Mouse (Mus musculus): ENCODE data around the gene Ehd4. TPM values are rescaled to one million over a fixed set of nuclear protein-coding genes. Genes with fewer than 3 reads are reported as not detected.
A peak's percentile ranks its signal among the peaks of the same experiment; 100 is the strongest.

The Ehd4 gene
- total RNA-seq (2021): 34.2 and 48.1 TPM in 2 replicates
- long read RNA-seq, experiment 1, transcript Ehd4-201 (6 exons, 3,730 nt): major isoform, 66 of 79 reads
- long read RNA-seq, experiment 1, partial matches to known transcripts: 13 of 79 reads
- long read RNA-seq, experiment 1, other reads (novel, unspliced or antisense): 0 of 79 reads
- long read RNA-seq, experiment 2, transcript Ehd4-201 (6 exons, 3,730 nt): major isoform, 23 of 36 reads
- long read RNA-seq, experiment 2, partial matches to known transcripts: 1 of 36 reads
- long read RNA-seq, experiment 2, other reads (novel, unspliced or antisense): 12 of 36 reads

DNA sequence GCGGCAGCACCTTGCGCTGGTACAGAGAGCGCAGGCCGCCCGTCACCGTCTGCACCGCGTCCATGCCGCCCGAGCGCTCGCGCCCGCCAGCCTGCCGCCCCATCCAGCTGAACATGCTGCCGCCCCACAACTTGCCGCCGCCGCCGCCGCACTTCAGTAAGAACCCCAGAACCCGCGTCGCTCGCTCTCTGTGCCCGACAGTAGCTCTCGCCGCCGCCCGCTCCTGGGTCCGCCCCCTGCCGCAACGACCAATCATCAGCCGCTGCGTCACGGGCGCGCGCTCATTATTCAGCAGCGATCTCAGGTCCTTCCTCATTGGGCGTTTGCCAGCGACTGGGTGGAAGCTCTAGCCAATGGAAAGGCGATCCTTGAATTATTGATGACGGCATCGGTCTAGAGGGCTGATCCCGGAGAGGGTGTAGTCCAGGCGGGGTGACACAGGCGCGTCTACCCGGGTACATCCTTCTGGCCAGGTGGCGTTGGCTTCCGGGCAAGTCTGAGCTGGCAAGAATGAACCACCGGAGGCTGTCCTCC, at the start of gene Ehd4:
TSS of gene Ehd4 (minus strand) at position 246 of the 534 bp plus-strand sequence.
- peak; percentile 100 for DNase-seq

DNA sequence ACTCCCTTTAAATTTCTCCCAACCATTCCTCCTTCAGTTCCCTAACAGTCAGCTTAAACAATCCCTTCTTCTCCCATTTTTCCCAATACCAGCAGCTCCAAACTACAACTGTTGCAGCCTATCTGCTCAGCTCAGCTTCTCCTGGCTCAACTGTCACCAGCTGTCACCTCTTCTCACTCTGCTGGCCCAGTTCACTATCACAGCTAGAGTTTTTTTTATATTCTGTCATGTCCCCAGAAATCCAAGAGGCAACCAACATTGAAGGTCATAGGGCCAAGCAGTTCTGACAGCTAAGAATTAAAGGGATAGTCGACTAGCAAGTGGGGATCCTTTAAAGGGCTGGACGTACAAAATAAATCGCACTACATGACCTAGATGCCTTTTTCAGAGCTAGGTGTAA, 49.3 kb upstream of the Ehd4 start:
- no peak for DNase-seq

DNA sequence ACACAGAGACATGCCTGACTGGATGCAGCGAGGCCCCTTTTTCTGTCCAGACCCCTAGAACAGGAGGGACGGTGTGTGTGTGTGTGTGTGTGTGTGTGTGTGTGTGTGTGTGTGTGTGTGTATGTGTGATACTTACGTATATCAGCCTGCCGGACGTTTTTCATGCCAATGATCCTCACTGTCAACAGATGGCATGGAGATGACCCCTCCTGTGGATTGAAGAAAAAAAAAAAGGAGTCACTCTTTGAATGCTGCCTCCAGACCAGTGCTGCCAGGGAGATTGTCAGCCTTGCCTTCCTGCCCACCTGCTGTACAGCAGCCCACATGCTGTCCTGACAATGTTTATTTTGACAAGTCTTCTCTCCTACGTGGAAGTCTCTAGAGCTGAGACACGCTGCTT, 45.7 kb upstream of the Ehd4 start:
- DNase-seq: no peak

GRCm38 (mm10) chr2:120188174-120188573, 33.8 kb upstream of the Ehd4 start:
- DNase-seq: no peak

GRCm38 (mm10) chr2:120187583-120187982, 33.2 kb upstream of the Ehd4 start:
- no peak for DNase-seq

DNA sequence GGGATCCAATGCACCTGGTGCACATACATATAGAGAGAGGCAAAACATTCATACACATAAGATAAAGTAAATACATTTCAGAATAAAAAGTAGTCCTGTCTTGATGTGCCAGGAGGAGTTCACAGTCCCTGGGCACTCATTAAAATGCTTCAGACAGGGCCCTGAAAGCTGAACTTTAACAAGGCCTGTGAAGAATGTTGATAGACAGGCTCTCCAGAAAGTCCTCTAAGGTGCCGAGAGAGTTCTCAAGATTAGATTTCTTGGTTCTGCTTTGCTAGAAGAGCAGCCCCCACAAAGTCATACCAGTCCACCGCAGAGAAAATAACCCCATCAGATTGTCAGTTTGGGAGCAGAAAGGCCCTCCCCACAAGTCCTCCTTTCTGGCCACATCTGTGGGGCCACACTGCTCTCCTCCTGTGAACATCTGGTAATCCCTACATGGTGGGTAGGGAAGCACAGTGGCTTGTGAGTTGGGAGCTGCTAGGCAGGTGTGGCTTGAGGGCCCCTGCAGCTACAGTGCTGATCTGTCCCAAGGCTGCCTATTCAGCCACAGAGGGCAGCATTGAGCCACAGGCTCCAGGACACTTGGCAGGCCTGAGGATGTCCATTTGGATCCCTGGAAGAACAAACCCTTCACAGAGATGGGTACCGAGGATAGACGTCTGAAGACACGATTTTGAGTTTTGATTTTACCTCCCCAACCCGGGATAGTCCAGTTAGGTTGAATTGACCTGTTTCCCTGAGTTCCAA, 31.3 kb upstream of the Ehd4 start:
- DNase-seq: peak; percentile 32

DNA sequence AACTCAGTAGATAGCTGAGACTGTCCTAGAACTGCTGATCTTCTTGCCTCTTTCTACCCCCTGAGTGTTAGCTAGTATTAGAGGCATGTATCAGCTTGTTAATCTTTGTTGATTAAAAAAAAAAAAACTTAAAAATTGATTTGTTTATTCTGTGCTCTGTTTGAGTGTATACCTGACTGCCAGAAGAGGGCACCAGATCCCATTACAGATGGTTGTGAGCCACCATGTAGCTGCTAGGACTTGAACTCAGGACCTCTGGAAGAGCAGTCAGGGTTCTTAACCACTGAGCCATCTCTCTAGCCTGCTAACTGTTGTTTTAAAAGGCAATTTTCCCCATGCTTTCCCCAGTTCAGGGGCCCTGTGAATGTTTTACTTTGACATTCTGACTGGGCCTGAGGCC, 24.5 kb upstream of the Ehd4 start:
- no peak for DNase-seq

DNA sequence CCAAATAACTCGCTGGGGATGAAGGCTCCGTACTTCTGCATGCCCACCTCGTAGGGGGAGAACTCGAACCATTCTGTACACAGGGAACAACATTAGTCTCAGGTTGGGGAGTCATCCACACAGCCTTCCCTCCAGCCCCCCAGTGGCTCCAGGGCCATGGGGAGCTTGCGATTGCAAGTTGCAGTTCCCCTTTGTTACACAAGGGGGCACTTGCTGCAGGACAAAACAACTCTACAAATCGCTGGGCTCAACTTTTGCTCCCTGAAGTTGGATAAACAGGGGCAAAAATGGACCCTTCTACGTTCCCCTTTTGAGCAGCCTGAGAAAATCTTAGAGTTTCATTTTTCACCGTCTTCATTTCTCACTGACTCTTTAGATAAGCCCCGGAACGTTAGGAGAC, 19.3 kb upstream of the Ehd4 start:
- peak; percentile 77 for DNase-seq

DNA sequence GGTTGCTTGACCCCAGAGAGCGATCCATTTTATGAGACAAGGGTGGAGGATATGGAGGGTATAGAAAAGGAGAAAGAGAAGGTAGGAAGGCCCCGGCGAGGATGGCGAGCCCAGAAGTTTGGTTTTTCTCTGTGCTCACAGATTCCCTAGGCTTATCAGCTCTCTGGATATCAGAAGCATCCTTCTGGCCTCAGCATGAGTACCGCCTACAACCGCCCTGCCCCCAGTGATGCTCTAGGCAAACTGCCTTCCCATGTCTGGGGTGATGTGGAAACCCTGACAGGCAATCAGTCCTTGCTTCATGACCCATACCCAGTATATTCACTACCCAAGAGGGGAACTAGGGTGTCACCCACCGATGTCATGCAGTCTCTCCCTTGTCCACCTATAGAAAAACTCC, 17.0 kb upstream of the Ehd4 start:
- DNase-seq: no peak

DNA sequence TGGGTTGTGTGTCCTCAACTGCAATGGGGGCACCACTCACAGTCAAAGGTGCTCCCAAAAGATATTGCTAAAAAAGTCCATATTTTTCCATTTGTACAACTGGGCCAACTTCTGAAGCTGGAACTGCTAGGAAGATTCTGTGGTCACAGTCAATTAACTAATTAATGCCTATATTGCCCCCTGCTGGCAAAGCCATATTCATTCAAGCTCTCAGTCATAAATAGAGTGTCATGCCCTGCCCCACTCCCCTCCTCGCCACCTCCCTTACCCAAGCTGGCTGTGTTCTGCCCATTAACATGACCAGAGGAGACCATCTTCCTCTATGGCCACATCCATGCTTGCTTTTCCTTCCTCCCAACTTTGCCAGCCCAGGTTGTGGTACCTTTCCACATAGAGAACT, 16.3 kb upstream of the Ehd4 start:
- DNase-seq: peak; percentile 60

DNA sequence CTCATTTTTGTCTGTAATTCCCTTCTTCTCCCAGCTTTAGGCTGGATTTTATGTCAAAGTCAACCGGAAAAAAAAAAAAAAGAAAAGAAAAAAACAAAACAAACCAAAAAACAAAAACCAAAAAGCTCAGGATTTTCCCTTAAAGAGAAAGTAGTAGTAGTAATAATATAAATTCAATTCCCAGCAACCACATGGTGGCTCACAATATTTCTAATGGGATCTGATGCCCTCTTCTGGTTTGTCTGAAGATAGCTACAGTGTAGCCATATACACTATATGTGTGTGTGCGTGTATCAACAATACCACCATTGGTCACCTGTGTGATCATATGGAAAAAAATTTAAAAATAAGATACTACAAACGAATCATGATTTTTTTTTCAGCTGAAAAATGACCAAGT, 15.0 kb upstream of the Ehd4 start:
- DNase-seq: no peak

GRCm38 (mm10) chr2:120167763-120168162, 13.4 kb upstream of the Ehd4 start:
- DNase-seq: no peak

GRCm38 (mm10) chr2:120165474-120165873, 11.1 kb upstream of the Ehd4 start:
- DNase-seq: no peak

- DNase-seq: no peak
Observed at GRCm38 (mm10) chr2:120159434-120159833, 5.0 kb upstream of the Ehd4 start.

DNA sequence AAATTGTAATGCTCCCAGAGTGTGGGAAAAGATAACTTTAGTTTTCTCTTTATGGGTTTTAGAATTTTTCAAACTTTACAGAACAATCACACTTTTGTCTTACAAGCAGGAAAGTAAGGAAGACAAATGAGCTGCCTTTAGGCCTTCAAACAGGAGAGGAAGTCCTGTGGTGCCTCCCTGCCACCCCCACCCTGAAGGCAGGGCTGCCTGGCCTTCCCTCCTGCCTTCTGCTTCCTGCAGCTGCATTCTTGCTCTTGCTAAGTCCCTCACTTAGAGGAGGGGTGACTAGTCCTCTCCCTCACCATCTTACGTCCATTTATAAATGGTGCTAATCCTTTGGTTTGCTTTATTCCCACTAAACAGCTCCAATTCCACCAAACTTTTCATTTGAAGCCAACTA, 4.4 kb upstream of the Ehd4 start:
- DNase-seq: peak; percentile 27

- DNase-seq: no peak
Observed at GRCm38 (mm10) chr2:120158016-120158415, 3.6 kb upstream of the Ehd4 start.

- DNase-seq: no peak
Observed at GRCm38 (mm10) chr2:120157606-120158005, 3.2 kb upstream of the Ehd4 start.

- peak; percentile 17 for DNase-seq
Observed at GRCm38 (mm10) chr2:120153586-120154360, 633 bp downstream of the Ehd4 start.

- no peak for DNase-seq
Observed at GRCm38 (mm10) chr2:120150571-120150970, 3.8 kb downstream of the Ehd4 start.

DNA sequence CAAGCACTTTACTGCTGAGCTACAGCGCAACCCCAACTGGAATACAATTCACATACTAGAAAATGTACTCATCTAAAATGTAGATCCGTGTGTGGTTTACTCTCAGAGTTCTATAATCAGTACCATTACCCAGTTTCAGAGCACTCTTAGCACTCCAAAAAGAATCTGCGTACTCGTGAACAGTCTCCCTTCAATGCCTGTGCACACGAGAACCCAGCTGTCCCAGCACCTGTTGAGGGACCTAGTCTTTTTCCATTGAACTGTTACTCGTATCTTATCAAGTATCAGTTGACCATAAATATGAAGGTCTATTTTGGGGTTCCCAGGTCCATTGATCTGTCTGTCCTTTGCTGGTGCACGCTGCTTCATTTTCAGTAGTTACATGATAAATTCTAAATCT, 4.8 kb downstream of the Ehd4 start:
- no peak for DNase-seq

GRCm38 (mm10) chr2:120147999-120148398, 6.4 kb downstream of the Ehd4 start:
- DNase-seq: no peak

DNA sequence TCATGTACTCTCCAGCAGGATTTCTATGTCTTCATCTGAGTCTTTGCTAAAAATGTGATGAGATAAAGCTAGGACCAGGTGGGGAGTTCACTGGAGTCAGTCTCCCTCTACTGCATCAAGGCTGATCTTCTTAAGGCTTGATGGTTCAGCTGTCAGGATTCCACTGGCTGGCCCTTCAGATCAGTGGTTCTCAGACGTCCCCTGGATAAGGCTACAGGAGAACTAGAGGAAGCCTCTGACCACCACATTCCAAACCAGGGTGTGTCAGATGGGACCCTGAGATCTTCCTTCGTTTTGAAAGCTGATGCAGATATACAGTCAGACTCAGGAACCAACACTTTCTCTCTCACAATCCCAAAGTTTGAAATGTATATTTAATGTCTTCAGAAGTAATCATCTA, 7.0 kb downstream of the Ehd4 start:
- DNase-seq: no peak

DNA sequence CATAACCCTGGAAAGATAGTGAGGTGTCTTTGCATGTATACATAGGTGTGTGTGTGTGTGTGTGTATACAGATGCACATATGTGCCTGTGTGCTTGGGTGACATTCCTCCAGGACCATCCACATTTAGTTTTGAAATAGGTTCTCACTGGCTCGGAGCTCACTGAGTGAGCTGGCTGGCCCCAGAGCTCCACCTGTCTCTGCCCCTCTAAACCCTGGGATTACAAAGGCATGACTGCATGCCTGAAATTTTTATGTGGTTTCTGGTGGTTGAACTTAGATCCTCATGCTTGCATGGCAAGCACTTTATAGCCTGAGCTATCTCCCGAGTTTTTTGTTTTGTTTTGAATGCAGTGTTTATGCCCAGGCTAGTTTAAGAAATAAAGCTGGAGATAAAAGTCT, 7.9 kb downstream of the Ehd4 start:
- DNase-seq: no peak
